Mouse (Mus musculus) erythroblast, embryonic 14.5 days (primary cell): ENCODE measurements around the gene Slc35b2.

Source experiments
- GATA1 ChIP-seq: IDR thresholded peaks from 2 replicates; pipeline ENCODE4 v1.6.1; 2012; ENCODE audit warnings: low read length, inconsistent platforms, mixed read lengths
- TAL1 ChIP-seq: IDR thresholded peaks from 3 replicates; pipeline ENCODE4 v1.6.1; 2012; ENCODE audit warnings: low read length, inconsistent platforms, mixed read lengths

GRCm38 (mm10) chr17:45594195-45594594 is 30.5 kb downstream of the Slc35b2 start:
- TF ChIP-seq GATA1 = peak; percentile 57
- TF ChIP-seq TAL1 = no peak
